Mouse (Mus musculus): ENCODE results near the gene Kmt5a. TPM values are rescaled to one million over a fixed set of nuclear protein-coding genes. Genes with fewer than 3 reads are reported as not detected.
A peak's percentile ranks its signal among the peaks of the same experiment; 100 is the strongest.

Kmt5a gene
- polyA plus RNA-seq, 1 experiment = 137 TPM

- no peak overlapping the region for H3K4me3 ChIP-seq (replicated peaks; ENCODE audit: control insufficient read depth, low read depth, low read length)
- TF ChIP-seq POLR2A (IDR thresholded peaks at IDR 0.05; ENCODE audit: borderline replicate concordance, control insufficient read depth, low read depth, low read length) = no peak
- TF ChIP-seq CTCF (IDR thresholded peaks at IDR 0.05; ENCODE audit: control insufficient read depth, insufficient read depth, low read length) = no peak
- 85% methylated on average over 8 of the region's 8 CpGs for WGBS
Observed at GRCm38 (mm10) chr5:124462297-124463025, 22.7 kb downstream of the Kmt5a start.

GRCm38 (mm10) chr5:124463462-124463861, 23.7 kb downstream of the Kmt5a start:
- H3K4me1 ChIP-seq (ENCODE audit: control insufficient read depth, insufficient read depth, low read length) = peaks cover 2% of the 10 kb centered on the region; the same call in 1 of the 2 replicates
- TF ChIP-seq POLR2A (IDR thresholded peaks at IDR 0.05; ENCODE audit: borderline replicate concordance, control insufficient read depth, low read depth, low read length) = no peak
- H3K4me3 ChIP-seq (replicated peaks; ENCODE audit: control insufficient read depth, low read depth, low read length) = no peak overlapping the region
- WGBS = 90% methylated on average over 5 of the region's 5 CpGs
- H3K27ac ChIP-seq (ENCODE audit: control insufficient read depth, insufficient read depth, low read depth, low read length, poor library complexity) = no peak overlapping the region

More at GRCm38 (mm10) chr5:124462297-124463025, 22.7 kb downstream of the Kmt5a start:
- no peaks in the 10 kb centered on the region for H3K4me1 ChIP-seq (ENCODE audit: control insufficient read depth, insufficient read depth, low read length)
- no peak overlapping the region for H3K27ac ChIP-seq (ENCODE audit: control insufficient read depth, insufficient read depth, low read depth, low read length, poor library complexity)

- no peak overlapping the region for H3K27ac ChIP-seq (ENCODE audit: control insufficient read depth, insufficient read depth, low read depth, low read length, poor library complexity)
Observed at GRCm38 (mm10) chr5:124464905-124465304, 25.2 kb downstream of the Kmt5a start.

GRCm38 (mm10) chr5:124467766-124468165, 28.0 kb downstream of the Kmt5a start:
- no peak overlapping the region for H3K27ac ChIP-seq (ENCODE audit: control insufficient read depth, insufficient read depth, low read depth, low read length, poor library complexity)
- H3K4me3 ChIP-seq (replicated peaks; ENCODE audit: control insufficient read depth, low read depth, low read length) = no peak overlapping the region
- WGBS = 44% methylated on average over 1 of the region's 1 CpGs
- TF ChIP-seq POLR2A (IDR thresholded peaks at IDR 0.05; ENCODE audit: borderline replicate concordance, control insufficient read depth, low read depth, low read length) = no peak
- no peak for TF ChIP-seq CTCF (IDR thresholded peaks at IDR 0.05; ENCODE audit: control insufficient read depth, insufficient read depth, low read length)
- peaks cover 2% of the 10 kb centered on the region; the same call in 1 of the 2 replicates for H3K4me1 ChIP-seq (ENCODE audit: control insufficient read depth, insufficient read depth, low read length)

More at GRCm38 (mm10) chr5:124464905-124465304, 25.2 kb downstream of the Kmt5a start:
- Histone ChIP-seq H3K4me3 (replicated peaks; ENCODE audit: control insufficient read depth, low read depth, low read length) (no peak overlapping the region), H3K4me1 (ENCODE audit: control insufficient read depth, insufficient read depth, low read length) (peaks cover 2% of the 10 kb centered on the region; the same call in 1 of the 2 replicates)
- TF ChIP-seq CTCF (IDR thresholded peaks at IDR 0.05; ENCODE audit: control insufficient read depth, insufficient read depth, low read length) (no peak), POLR2A (IDR thresholded peaks at IDR 0.05; ENCODE audit: borderline replicate concordance, control insufficient read depth, low read depth, low read length) (no peak)

GRCm38 (mm10) chr5:124468365-124468764, 28.6 kb downstream of the Kmt5a start:
- Histone ChIP-seq H3K27ac (ENCODE audit: control insufficient read depth, insufficient read depth, low read depth, low read length, poor library complexity) (no peak overlapping the region), H3K4me3 (replicated peaks; ENCODE audit: control insufficient read depth, low read depth, low read length) (no peak overlapping the region), H3K4me1 (ENCODE audit: control insufficient read depth, insufficient read depth, low read length) (peaks cover 5% of the 10 kb centered on the region)
- TF ChIP-seq POLR2A (IDR thresholded peaks at IDR 0.05; ENCODE audit: borderline replicate concordance, control insufficient read depth, low read depth, low read length) (no peak), CTCF (IDR thresholded peaks at IDR 0.05; ENCODE audit: control insufficient read depth, insufficient read depth, low read length) (no peak)
- WGBS = 67% methylated on average over 7 of the region's 7 CpGs

- 86% methylated on average over 6 of the region's 6 CpGs for WGBS
- H3K4me1 ChIP-seq (ENCODE audit: control insufficient read depth, insufficient read depth, low read length) = peaks cover 6% of the 10 kb centered on the region
- no peak for TF ChIP-seq CTCF (IDR thresholded peaks at IDR 0.05; ENCODE audit: control insufficient read depth, insufficient read depth, low read length)
- TF ChIP-seq POLR2A (IDR thresholded peaks at IDR 0.05; ENCODE audit: borderline replicate concordance, control insufficient read depth, low read depth, low read length) = no peak
- H3K4me3 ChIP-seq (replicated peaks; ENCODE audit: control insufficient read depth, low read depth, low read length) = no peak overlapping the region
- H3K27ac ChIP-seq (ENCODE audit: control insufficient read depth, insufficient read depth, low read depth, low read length, poor library complexity) = no peak overlapping the region
Observed at GRCm38 (mm10) chr5:124469486-124469885, 29.8 kb downstream of the Kmt5a start.

- WGBS = 68% methylated on average over 6 of the region's 6 CpGs
- no peak overlapping the region for H3K27ac ChIP-seq (ENCODE audit: control insufficient read depth, insufficient read depth, low read depth, low read length, poor library complexity)
- no peak overlapping the region for H3K4me3 ChIP-seq (replicated peaks; ENCODE audit: control insufficient read depth, low read depth, low read length)
- peaks cover 8% of the 10 kb centered on the region for H3K4me1 ChIP-seq (ENCODE audit: control insufficient read depth, insufficient read depth, low read length)
- TF ChIP-seq POLR2A (IDR thresholded peaks at IDR 0.05; ENCODE audit: borderline replicate concordance, control insufficient read depth, low read depth, low read length) (no peak), CTCF (IDR thresholded peaks at IDR 0.05; ENCODE audit: control insufficient read depth, insufficient read depth, low read length) (no peak)
Observed at GRCm38 (mm10) chr5:124470591-124471171, 31.0 kb downstream of the Kmt5a start.

- peak overlapping the region; percentile 54; the same call in 1 of the 2 replicates for H3K27ac ChIP-seq (ENCODE audit: control insufficient read depth, insufficient read depth, low read depth, low read length, poor library complexity)
- 36% methylated on average over 1 of the region's 1 CpGs for WGBS
- peaks cover 2% of the 10 kb centered on the region for H3K4me1 ChIP-seq (ENCODE audit: control insufficient read depth, insufficient read depth, low read length)
- H3K4me3 ChIP-seq (replicated peaks; ENCODE audit: control insufficient read depth, low read depth, low read length) = no peak overlapping the region
- no peak for TF ChIP-seq POLR2A (IDR thresholded peaks at IDR 0.05; ENCODE audit: borderline replicate concordance, control insufficient read depth, low read depth, low read length)
Observed at GRCm38 (mm10) chr5:124478873-124479204, 39.1 kb downstream of the Kmt5a start.

Data from bone marrow, adult 2 months (tissue).